Mouse (Mus musculus): ENCODE results near the gene Nrip2.

Nrip2 gene

DNA sequence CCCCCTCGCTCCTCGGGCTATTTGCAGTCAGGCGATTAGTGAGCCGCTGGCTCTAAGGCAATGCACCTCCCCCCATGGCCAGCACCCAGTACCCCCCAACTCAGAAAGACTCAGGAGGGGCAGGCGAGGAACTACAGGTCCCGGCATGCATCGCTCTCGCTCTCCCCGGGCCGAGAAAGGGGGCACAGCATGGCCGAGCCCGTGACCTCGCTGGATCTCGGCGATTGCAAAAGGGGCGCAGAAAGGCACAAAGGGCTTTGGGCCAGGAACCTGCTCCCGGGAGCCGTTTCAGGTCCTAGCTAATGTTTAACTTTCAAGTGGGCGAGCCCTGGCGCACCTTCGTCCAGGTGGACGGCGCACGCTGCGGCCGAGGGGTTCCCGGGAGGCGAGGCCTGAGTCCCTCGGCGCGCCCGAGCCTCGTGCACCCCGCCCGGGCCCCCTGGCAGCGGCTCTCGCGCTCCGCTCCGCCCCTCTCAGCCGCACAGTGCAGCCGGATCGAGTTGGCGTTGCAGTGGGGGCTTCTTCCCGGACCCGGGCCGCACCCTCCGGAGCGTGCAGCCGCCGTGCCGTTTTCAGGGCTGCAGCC, 38.7 kb downstream of the Nrip2 start:
- DNase-seq (ENCODE audit: low spot score), result peak; percentile 21

DNA sequence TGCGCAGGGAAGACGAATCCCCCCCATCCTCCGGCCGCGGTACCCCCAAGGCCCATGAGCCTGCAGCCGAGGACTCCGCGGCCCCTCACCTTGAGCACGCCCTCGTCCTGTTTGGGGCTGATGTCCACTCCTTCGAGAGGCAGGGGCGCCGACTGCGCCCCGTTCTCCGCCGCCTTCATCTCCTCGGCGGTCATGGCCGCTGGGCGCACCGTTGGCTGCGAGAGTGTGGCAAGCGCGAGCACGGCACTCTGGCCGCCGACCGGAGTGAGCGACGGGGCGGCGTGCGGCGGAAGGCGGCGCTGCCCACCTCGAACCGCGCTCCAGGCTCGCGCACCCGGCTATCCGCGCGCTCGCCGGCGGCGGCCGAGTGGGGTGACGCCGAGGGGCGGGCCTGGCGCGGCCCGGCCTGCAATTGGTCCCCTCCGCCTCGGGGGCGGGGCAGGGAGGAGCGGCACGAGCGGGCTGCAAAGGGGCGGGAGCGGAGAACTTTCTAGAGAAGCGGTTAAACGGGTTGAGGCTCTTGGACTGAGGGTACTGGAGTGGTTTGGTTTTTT, 39.3 kb downstream of the Nrip2 start, which contains the start of gene Fkbp4:
TSS of gene Fkbp4 (minus strand) at position 361 of the 554 bp plus-strand sequence.
- peak; percentile 93 for DNase-seq (ENCODE audit: low spot score)

DNA sequence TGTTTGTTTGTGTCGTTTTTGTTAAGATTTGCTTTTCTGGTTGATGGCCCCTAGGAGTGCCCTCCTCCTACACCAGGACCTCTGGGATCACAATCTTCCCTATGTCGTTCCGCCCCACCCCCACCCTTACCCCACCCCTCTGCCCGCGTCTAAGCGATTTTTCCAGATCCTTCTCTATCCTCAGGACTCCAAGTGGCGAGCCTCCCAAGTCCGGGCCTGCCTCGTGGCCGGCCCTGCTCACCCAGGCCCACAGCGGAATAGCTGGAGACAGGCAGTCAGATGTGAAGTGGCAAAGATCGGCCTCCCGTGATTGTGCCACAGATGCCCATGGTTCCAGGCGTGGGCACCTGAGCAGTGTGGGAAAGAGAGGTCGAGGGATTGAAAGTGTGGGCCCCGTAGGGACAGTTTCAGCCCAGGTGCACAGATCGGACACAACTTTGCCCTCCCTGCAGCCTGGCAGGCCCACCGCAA, 39.8 kb downstream of the Nrip2 start:
- peak; percentile 11 for DNase-seq (ENCODE audit: low spot score)

DNA sequence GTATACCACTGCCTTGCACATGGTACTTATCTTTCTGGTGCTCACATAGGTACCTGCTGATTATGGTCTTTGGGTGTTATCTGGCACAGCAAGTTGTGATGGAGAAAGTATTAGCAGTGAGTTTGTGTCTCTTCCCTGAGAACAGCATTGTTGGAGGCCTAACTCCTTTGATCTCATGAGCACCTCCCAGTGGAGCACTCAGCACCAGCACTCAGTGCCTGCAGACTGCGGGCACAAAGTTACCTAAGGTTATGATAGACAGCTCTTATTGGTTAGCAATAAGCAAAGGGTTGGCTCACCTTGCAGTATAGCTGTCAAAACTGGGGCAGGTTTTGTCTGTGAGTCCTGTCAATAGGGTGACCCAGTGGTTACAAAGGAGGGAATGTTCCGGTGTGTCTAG, 41.1 kb downstream of the Nrip2 start:
- DNase-seq (ENCODE audit: low spot score), result no peak

DNA sequence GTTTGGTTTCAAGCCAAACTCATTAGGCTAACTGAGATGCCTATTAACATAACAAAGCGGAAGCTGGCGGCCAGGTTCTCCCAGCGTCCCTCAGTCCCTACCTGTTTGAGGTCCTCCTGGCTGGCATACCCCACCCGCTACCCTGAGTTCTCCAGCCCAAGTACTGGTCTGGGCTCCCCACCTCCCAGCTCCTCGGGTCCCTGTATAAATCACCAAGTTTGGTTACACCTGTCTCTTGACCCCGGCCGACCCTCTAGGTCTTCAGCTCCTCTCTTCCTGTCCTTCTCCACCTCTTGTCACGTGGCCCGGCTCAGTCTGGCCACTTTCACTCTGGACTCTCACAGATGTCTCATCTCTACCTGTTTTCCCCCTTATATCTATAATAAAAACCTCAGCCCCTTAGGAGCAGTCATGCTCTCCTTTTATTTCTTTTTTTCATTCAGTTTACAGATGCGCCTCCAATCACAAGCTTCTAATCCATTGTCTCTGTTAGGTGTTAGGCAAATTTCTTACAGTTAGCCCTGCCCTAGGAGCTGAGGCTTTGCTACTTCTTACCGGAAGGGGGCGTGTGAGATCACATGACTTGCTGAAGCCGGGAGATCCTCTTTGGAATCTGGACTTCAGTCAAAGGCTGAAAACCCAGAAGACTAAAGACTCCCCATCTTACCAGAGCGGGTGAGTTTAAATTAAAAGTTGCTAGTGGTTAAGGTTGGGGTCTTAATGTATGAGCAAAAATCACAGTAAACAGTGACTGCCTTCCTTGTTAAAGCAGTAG, 46.9 kb downstream of the Nrip2 start:
- DNase-seq (ENCODE audit: low spot score), result no peak

DNA sequence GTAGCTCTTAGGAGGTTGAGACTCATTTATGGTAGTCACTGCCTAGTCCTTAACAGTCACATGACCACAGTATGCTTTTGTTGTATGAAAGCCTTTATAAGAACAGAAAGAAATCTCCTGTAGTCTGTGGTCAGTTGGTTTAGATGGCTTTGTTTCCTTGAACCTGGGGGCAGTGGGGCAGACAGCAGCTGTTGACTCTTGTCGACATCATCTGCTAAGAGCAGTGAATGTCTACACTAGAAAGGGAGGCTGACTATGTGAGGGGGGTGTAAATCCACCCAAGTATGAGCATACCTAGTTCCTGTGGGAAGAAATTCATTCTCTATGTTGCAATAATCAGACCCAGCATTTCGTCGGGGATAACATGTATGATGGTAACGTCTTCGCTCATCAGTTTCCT, 48.0 kb downstream of the Nrip2 start:
- DNase-seq (ENCODE audit: low spot score), result no peak

DNA sequence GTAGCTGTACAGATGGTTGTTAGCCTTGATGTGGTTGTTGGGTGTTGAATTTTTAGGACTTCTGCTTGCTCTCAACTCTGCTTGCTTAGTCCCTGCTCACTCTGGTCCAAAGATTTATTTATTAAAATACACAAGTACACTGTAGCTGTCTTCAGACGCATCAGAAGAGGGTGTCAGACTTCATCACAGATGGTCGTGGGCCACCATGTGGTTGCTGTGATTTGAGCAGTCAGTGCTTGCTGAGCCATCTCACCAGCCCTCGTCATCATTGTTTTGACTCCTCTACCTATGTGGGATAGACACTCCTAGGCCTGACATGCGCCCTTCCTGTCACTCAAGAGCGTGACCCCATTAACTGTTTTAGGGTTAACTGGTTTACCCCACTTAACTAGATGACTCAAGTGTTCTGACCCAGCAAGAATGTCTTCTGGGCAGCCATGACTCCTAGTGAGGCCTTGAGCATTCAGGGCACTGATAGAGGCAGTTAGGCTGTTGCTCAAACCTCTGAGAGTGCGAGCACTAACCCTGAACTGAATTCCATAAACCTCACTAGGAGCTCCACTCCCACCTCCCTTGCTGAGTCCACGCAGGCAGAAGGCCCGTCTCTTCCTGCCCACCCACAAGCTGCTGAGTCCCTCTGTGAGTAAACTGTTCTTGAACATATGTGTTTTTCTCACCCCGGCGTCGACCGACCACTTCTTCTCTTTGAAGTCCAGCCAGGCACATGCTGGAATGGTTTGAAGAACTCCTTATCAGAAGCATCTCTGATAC, 56.9 kb downstream of the Nrip2 start:
- no peak for DNase-seq (ENCODE audit: low spot score)

DNA sequence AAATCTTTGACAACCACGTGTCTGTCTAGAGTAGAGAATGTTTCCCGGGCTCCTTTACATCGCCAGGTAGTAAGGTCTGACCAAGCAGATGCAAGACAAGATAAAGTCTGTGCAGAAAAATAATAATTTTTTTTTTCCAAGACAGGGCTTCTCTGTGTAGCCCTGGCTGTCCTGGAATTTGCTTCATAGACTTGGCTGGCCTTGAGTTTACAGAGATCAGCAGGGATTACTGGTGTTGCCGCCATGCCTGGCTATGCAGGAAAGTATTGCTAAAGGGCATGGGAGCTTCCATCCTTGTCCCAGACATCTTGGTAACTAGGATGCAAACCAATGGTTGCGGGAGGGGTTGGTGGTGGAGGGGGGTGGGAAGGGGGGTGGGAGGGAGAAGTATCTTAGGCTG, 58.1 kb downstream of the Nrip2 start:
- DNase-seq (ENCODE audit: low spot score), result no peak

DNA sequence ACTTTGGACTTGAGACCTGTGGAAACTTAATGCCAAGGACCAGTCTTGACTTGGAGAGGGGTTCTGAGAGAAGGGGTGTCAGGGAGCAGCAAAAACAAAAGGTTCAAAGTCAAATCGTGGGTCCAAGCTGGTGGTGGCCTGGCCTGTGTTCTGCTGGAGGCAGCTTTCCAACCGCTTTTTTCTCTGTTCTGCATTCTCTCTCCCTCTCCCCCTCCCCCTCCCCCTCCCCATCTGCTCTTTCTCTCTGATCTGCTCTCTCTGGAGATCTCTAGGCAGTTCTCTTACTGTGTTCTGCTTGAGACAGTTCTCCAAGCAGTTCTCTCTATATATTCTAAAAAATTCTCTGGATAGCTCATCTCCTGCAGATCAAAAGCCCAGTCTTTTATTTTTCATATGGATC, 61.2 kb downstream of the Nrip2 start:
- no peak for DNase-seq (ENCODE audit: low spot score)

DNA sequence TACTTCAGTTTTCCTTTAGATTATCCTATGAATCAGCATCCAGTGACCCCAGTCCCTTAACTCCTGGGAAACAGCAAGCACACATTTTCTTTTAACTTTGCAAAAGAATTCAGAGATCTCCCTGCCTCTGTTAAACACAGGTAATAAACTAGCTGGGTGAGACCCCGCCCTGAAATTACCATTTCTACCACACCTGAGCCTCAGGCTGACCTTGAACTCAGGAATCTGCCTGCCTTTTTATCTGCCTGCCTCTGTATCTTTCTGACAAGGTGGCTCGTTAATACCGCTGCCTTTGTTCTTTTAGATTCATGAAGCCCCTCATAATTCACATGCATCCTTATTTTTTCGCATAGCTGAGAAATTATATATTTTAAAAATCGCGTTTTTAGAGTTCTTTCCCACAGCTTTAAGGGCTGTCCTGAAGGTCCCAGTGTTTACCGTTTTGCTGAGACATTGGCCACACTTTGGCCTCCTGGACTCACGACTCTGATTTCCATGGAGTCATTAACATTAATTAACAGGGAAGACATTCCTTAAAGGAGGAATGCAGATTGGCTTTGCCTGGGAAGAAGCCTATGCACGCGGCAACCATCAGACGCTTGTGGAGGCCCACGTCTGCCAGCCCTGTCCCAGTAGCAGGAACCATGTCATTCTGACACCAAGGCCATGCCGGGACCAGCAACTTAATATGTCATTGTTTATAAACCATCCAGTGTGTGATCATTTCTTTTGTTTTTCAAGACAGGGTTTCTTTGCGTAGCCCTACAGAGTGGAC, 61.8 kb downstream of the Nrip2 start:
- no peak for DNase-seq (ENCODE audit: low spot score)

DNA sequence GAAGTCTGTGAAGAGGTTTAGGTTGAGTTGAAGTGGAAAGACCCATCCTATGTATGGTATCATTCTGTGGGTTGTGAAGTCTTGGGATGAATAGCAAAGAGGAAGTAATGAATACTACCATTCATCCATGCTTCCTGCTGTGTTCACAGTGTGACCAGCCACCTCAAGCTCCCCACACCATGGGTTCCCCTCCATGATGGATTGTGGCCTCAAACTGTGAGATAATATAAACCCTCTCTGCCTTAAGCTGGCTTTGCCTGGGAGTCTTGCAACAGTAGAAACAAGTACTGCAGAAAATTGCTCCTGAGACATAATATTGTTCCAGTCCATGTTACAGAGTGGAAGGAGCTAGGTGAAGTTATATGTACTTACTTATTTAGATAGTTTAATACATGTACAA, 62.5 kb downstream of the Nrip2 start:
- no peak for DNase-seq (ENCODE audit: low spot score)

DNA sequence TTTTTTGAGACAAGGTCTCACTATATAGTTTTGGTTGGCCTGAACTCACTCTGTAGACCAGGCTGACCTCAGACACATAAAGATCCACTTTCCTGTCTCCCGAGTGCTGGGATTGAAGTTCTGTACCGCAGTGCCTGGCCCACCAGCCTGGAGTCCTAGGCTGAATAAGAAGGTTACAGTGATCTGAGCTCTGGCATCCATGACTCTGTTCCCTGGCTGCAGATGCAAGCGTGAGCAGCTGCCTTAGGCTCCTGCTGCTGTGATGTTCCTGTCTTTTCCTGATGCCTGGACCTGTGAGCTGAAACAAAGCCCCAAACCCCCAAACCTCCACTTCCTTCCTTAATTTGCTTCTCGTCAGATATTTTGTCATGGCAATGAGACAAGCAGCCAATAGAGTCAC, 65.9 kb downstream of the Nrip2 start:
- DNase-seq (ENCODE audit: low spot score), result no peak
